Mouse (Mus musculus): ENCODE data around the gene 4930474N05Rik. TPM values are rescaled to one million over a fixed set of nuclear protein-coding genes. Genes with fewer than 3 reads are reported as not detected.

Gene 4930474N05Rik
- polyA plus RNA-seq (2016; fragmentation: Nextera tagmentation; extraction: Ambion mirVana): not detected in 2 replicates

- H3K4me3 ChIP-seq (replicated peaks): no peak within 1 kb of the TSS
- H3K9me3 ChIP-seq: no peaks in the 10 kb centered on the region
- H3K4me1 ChIP-seq (replicated peaks): no peaks in the 10 kb centered on the region
- ATAC-seq (ENCODE audit: insufficient number of reproducible peaks, insufficient read depth, low FRiP score, low TSS enrichment, low read depth): no peak
- no peaks in the 10 kb centered on the region for H3K27me3 ChIP-seq
- H3K36me3 ChIP-seq: no peaks in the 10 kb centered on the region
- no peak within 1 kb of the TSS for H3K4me2 ChIP-seq
- H3K9ac ChIP-seq (replicated peaks): no peak within 1 kb of the TSS
- no peak within 1 kb of the TSS for H3K27ac ChIP-seq
Observed at GRCm38 (mm10) chr14:36094617-36095016, at the start of gene 4930474N05Rik. TSS of gene 4930474N05Rik (plus strand) at chr14:36094917.

DNA sequence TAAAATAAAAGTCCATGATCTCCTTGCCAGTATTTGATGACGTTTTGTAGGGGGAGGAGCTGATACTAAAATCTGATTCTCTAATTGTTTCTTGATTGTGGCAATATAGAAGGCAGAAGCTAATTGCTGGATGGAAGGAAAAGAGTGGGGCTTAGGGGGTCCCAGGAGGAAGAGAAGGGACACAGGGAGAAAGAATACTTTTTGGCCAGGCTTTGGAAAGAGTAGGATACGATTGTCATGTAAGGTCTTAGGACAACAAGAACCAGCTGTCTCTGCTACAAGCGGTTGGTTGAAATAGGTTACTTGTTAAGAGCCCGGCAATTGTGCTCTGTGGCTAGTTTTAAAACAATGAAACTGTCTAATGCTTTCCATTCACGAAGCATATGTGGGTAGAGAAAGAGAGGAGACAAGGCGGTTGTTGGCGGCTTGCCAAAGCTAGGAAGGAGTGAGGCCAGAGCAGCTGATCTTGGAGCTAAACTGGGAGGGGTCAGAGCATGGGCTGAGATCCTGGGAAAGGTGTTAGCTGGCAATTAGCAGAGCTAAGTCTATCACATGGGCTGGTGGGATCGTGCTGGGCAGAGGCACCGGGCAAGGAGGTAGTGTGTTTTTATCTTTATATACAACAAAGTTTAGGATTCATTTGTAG, 45.8 kb upstream of the 4930474N05Rik start:
- H3K27me3 ChIP-seq: no peaks in the 10 kb centered on the region
- ATAC-seq (ENCODE audit: insufficient number of reproducible peaks, insufficient read depth, low FRiP score, low TSS enrichment, low read depth): peak; percentile 71; the same call in 1 of the 2 replicates
- no peak overlapping the region for H3K4me2 ChIP-seq
- H3K9ac ChIP-seq (replicated peaks): no peak overlapping the region
- 44% methylated on average over 9 of the region's 9 CpGs for WGBS
- H3K4me3 ChIP-seq (replicated peaks): no peak overlapping the region
- H3K9me3 ChIP-seq: no peaks in the 10 kb centered on the region
- no peaks in the 10 kb centered on the region for H3K4me1 ChIP-seq (replicated peaks)
- no peak overlapping the region for H3K27ac ChIP-seq
- no peaks in the 10 kb centered on the region for H3K36me3 ChIP-seq

DNA sequence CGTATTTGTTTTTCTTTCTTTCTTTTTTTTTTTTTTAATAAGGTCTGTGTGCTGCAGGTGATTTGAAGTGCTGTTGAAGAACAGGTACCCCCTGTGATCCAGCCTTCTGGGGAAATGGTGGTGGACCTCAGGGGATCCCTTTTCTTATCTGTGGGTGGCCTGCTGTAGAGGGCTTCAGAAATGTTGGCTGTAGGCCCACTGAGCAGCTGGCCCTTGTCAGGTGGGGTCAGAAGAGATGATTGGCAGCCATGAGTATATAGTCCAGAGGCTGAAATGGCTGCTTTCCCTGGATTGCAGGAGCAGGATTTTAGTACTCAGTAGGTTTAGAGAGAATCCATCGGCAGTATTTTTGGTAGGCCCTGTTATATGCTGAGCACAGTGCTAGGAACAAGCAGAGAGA, 41.4 kb upstream of the 4930474N05Rik start:
- WGBS: 94% methylated on average over 2 of the region's 2 CpGs

DNA sequence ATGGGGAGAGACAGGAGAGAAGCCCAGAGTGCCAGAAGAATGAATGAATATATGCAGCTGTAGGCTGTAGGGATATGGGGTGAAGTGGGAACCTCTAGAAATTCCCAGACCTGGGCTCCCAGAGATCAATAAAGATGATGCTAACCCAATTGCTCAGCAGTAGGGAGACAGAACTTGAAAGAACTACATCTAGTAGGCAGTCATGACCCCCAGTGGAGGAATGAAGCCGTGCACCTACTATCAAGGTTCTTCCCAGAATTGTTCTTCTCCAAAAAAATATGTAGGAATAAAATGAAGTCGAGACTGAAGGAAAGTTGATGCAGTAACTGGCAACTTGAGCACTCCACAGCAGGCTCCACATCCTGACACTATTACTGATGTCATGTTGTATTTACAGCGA, 3.8 kb downstream of the 4930474N05Rik start:
- no peaks in the 10 kb centered on the region for H3K36me3 ChIP-seq
- H3K9ac ChIP-seq (replicated peaks): no peak overlapping the region
- no peaks in the 10 kb centered on the region for H3K4me1 ChIP-seq (replicated peaks)
- H3K4me2 ChIP-seq: no peak overlapping the region
- WGBS: 81% methylated on average over 3 of the region's 3 CpGs
- no peak overlapping the region for H3K4me3 ChIP-seq (replicated peaks)
- no peak overlapping the region for H3K27ac ChIP-seq
- H3K9me3 ChIP-seq: no peaks in the 10 kb centered on the region
- ATAC-seq (ENCODE audit: insufficient number of reproducible peaks, insufficient read depth, low FRiP score, low TSS enrichment, low read depth): no peak
- no peaks in the 10 kb centered on the region for H3K27me3 ChIP-seq

More for the DNA sequence above, 41.4 kb upstream of the 4930474N05Rik start:
- H3K27ac ChIP-seq: no peak overlapping the region
- no peaks in the 10 kb centered on the region for H3K36me3 ChIP-seq
- no peak overlapping the region for H3K9ac ChIP-seq (replicated peaks)
- no peaks in the 10 kb centered on the region for H3K27me3 ChIP-seq
- H3K9me3 ChIP-seq: no peaks in the 10 kb centered on the region
- H3K4me3 ChIP-seq (replicated peaks): no peak overlapping the region
- H3K4me1 ChIP-seq (replicated peaks): no peaks in the 10 kb centered on the region
- no peak overlapping the region for H3K4me2 ChIP-seq
- ATAC-seq (ENCODE audit: insufficient number of reproducible peaks, insufficient read depth, low FRiP score, low TSS enrichment, low read depth): no peak

GRCm38 (mm10) chr14:36099647-36100046, 4.9 kb downstream of the 4930474N05Rik start:
- H3K36me3 ChIP-seq: no peaks in the 10 kb centered on the region
- no peak for ATAC-seq (ENCODE audit: insufficient number of reproducible peaks, insufficient read depth, low FRiP score, low TSS enrichment, low read depth)

GRCm38 (mm10) chr14:36100731-36101130, 6.0 kb downstream of the 4930474N05Rik start:
- Histone ChIP-seq H3K27me3 (no peaks in the 10 kb centered on the region), H3K4me1 (replicated peaks) (no peaks in the 10 kb centered on the region), H3K4me3 (replicated peaks) (no peak overlapping the region), H3K9me3 (no peaks in the 10 kb centered on the region), H3K27ac (no peak overlapping the region), H3K36me3 (no peaks in the 10 kb centered on the region), H3K4me2 (no peak overlapping the region), H3K9ac (replicated peaks) (no peak overlapping the region)
- 17% methylated on average over 1 of the region's 1 CpGs for WGBS
- ATAC-seq (ENCODE audit: insufficient number of reproducible peaks, insufficient read depth, low FRiP score, low TSS enrichment, low read depth): no peak

More at GRCm38 (mm10) chr14:36099647-36100046, 4.9 kb downstream of the 4930474N05Rik start:
- WGBS: 56% methylated on average over 1 of the region's 1 CpGs
- H3K4me3 ChIP-seq (replicated peaks): no peak overlapping the region
- H3K27me3 ChIP-seq: no peaks in the 10 kb centered on the region
- H3K27ac ChIP-seq: no peak overlapping the region
- no peaks in the 10 kb centered on the region for H3K9me3 ChIP-seq
- H3K9ac ChIP-seq (replicated peaks): no peak overlapping the region
- H3K4me1 ChIP-seq (replicated peaks): no peaks in the 10 kb centered on the region
- no peak overlapping the region for H3K4me2 ChIP-seq

DNA sequence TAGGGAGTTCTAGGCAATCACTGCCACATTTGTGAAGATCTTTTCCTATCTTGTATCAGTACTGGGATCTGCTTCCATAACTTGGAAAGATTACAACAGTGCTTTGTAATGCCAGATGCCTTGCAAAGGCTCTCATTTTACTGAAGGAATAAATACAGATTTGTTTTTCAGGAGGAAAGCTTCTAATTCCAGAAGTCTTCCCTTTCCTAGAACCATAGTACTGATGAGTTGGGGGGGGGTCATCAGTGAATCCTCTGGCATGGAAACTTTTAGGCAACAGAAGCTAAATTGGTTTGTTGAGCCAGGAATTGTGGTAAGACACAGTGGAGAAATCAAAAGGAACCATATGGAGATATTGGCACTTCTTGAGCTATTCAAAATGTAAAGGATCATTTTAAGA, 19.8 kb downstream of the 4930474N05Rik start:
- ATAC-seq (ENCODE audit: insufficient number of reproducible peaks, insufficient read depth, low FRiP score, low TSS enrichment, low read depth): no peak
- H3K27me3 ChIP-seq: no peaks in the 10 kb centered on the region

GRCm38 (mm10) chr14:36123775-36124335, 29.1 kb downstream of the 4930474N05Rik start:
- ATAC-seq (ENCODE audit: insufficient number of reproducible peaks, insufficient read depth, low FRiP score, low TSS enrichment, low read depth): no peak
- Histone ChIP-seq H3K4me2 (no peak overlapping the region), H3K27ac (no peak overlapping the region), H3K9ac (replicated peaks) (no peak overlapping the region), H3K36me3 (no peaks in the 10 kb centered on the region), H3K9me3 (no peaks in the 10 kb centered on the region), H3K4me3 (replicated peaks) (no peak overlapping the region), H3K4me1 (replicated peaks) (no peaks in the 10 kb centered on the region), H3K27me3 (no peaks in the 10 kb centered on the region)
- 48% methylated on average over 2 of the region's 2 CpGs for WGBS

More for the DNA sequence above, 19.8 kb downstream of the 4930474N05Rik start:
- no peak overlapping the region for H3K4me2 ChIP-seq
- no peak overlapping the region for H3K4me3 ChIP-seq (replicated peaks)
- no peaks in the 10 kb centered on the region for H3K4me1 ChIP-seq (replicated peaks)
- H3K36me3 ChIP-seq: no peaks in the 10 kb centered on the region
- H3K9ac ChIP-seq (replicated peaks): no peak overlapping the region
- H3K27ac ChIP-seq: no peak overlapping the region
- H3K9me3 ChIP-seq: no peaks in the 10 kb centered on the region

- no peak overlapping the region for H3K27ac ChIP-seq
- H3K4me1 ChIP-seq (replicated peaks): no peaks in the 10 kb centered on the region
- 89% methylated on average over 3 of the region's 3 CpGs for WGBS
- H3K4me3 ChIP-seq (replicated peaks): no peak overlapping the region
- ATAC-seq (ENCODE audit: insufficient number of reproducible peaks, insufficient read depth, low FRiP score, low TSS enrichment, low read depth): no peak
- H3K27me3 ChIP-seq: no peaks in the 10 kb centered on the region
- H3K9ac ChIP-seq (replicated peaks): no peak overlapping the region
- H3K36me3 ChIP-seq: no peaks in the 10 kb centered on the region
- H3K9me3 ChIP-seq: no peaks in the 10 kb centered on the region
- H3K4me2 ChIP-seq: no peak overlapping the region
Observed at GRCm38 (mm10) chr14:36135749-36136148, 41.0 kb downstream of the 4930474N05Rik start.

DNA sequence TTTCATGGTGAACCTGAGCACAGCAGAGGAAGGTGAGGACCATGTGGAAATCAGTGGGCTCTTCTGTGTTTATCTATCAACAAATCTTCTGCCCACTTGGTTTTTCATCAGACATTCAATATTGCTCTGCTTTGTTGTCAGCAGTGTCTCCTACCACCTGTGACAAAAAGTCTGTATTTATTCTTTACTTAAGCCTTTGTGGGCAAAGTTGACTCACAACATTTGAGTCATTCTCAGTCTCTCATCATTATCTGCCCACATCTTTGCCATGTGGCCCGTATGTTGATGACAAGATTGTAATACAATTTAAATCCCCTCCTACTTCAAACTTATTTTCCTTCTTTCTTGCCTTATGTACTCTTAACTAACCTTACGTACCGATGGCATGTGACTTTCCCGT, 43.0 kb downstream of the 4930474N05Rik start:
- Histone ChIP-seq H3K9me3 (no peaks in the 10 kb centered on the region), H3K4me2 (no peak overlapping the region), H3K9ac (replicated peaks) (no peak overlapping the region), H3K4me3 (replicated peaks) (no peak overlapping the region), H3K36me3 (no peaks in the 10 kb centered on the region), H3K4me1 (replicated peaks) (no peaks in the 10 kb centered on the region), H3K27ac (no peak overlapping the region), H3K27me3 (no peaks in the 10 kb centered on the region)
- ATAC-seq (ENCODE audit: insufficient number of reproducible peaks, insufficient read depth, low FRiP score, low TSS enrichment, low read depth): no peak
- 94% methylated on average over 4 of the region's 4 CpGs for WGBS

DNA sequence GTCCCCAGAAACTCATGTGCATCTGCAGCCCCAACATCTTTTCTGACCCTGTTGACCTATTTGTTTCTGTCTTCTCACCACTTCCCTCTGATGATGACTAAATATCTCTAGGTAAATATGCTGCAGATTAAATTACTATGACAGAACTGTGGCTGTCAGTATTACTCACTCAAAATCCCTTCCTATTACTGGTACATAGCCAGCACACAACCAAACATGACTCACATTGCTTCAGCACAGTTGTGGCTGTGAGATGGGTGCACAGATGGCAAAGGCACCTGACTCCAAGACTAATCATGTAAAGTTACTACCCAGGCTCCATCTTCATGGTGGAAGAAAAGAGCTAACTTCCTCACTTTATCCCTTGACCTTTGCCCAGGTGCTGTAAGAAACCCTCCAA, 50.5 kb downstream of the 4930474N05Rik start:
- Histone ChIP-seq H3K4me1 (replicated peaks) (no peaks in the 10 kb centered on the region), H3K9ac (replicated peaks) (no peak overlapping the region), H3K27me3 (no peaks in the 10 kb centered on the region), H3K9me3 (no peaks in the 10 kb centered on the region), H3K27ac (no peak overlapping the region), H3K4me3 (replicated peaks) (no peak overlapping the region), H3K36me3 (no peaks in the 10 kb centered on the region), H3K4me2 (no peak overlapping the region)
- no peak for ATAC-seq (ENCODE audit: insufficient number of reproducible peaks, insufficient read depth, low FRiP score, low TSS enrichment, low read depth)
